Mouse (Mus musculus) activated CD4-positive, CD25-positive, alpha-beta regulatory T cell, adult 4 months (primary cell): ENCODE measurements around the gene Ednra. TPM values are rescaled to one million over a fixed set of nuclear protein-coding genes. Genes with fewer than 3 reads are reported as not detected.

ENCODE experiments used
- ATAC-seq: one replicate; pipeline ENCODE4 v1.8.0; 2017
- polyA plus RNA-seq, 2 experiments: library from polyadenylated mRNA; unstranded; fragments of 100-300 nt; shearing (Covaris generic); gene quantifications; one replicate each; pipeline ENCODE4 v1.2.1; 2017

Ednra gene
- polyA plus RNA-seq: not detected

GRCm38 (mm10) chr8:77724046-77724930 lies at the start of gene Ednra:
TSS of gene Ednra (minus strand) at chr8:77724464.
- ATAC-seq: no peak

- no peak for ATAC-seq
Measured at GRCm38 (mm10) chr8:77773831-77774230, 49.6 kb upstream of the Ednra start.

- no peak for ATAC-seq
Measured at GRCm38 (mm10) chr8:77773256-77773655, 49.0 kb upstream of the Ednra start.

- ATAC-seq: no peak
Measured at GRCm38 (mm10) chr8:77772210-77772886, 48.1 kb upstream of the Ednra start.

- no peak for ATAC-seq
Measured at GRCm38 (mm10) chr8:77770966-77771365, 46.7 kb upstream of the Ednra start.

GRCm38 (mm10) chr8:77768916-77769315 lies 44.7 kb upstream of the Ednra start:
- ATAC-seq: no peak

- ATAC-seq: no peak
Measured at GRCm38 (mm10) chr8:77764253-77764652, 40.0 kb upstream of the Ednra start.

- ATAC-seq: no peak
Measured at GRCm38 (mm10) chr8:77762967-77763366, 38.7 kb upstream of the Ednra start.

- no peak for ATAC-seq
Measured at GRCm38 (mm10) chr8:77755441-77755840, 31.2 kb upstream of the Ednra start.

GRCm38 (mm10) chr8:77753796-77754195 lies 29.5 kb upstream of the Ednra start:
- no peak for ATAC-seq

- no peak for ATAC-seq
Measured at GRCm38 (mm10) chr8:77752041-77752440, 27.8 kb upstream of the Ednra start.

- ATAC-seq: no peak
Measured at GRCm38 (mm10) chr8:77750407-77750806, 26.1 kb upstream of the Ednra start.

- ATAC-seq: no peak
Measured at GRCm38 (mm10) chr8:77744476-77744875, 20.2 kb upstream of the Ednra start.

- no peak for ATAC-seq
Measured at GRCm38 (mm10) chr8:77742395-77742794, 18.1 kb upstream of the Ednra start.

- no peak for ATAC-seq
Measured at GRCm38 (mm10) chr8:77741050-77741777, 16.9 kb upstream of the Ednra start.

- no peak for ATAC-seq
Measured at GRCm38 (mm10) chr8:77738419-77738818, 14.2 kb upstream of the Ednra start.

- ATAC-seq: no peak
Measured at GRCm38 (mm10) chr8:77737327-77737726, 13.1 kb upstream of the Ednra start.

- no peak for ATAC-seq
Measured at GRCm38 (mm10) chr8:77733792-77734191, 9.5 kb upstream of the Ednra start.

- ATAC-seq: no peak
Measured at GRCm38 (mm10) chr8:77732964-77733363, 8.7 kb upstream of the Ednra start.

- no peak for ATAC-seq
Measured at GRCm38 (mm10) chr8:77725406-77725805, 1.1 kb upstream of the Ednra start.

- no peak for ATAC-seq
Measured at GRCm38 (mm10) chr8:77723534-77724045, 674 bp downstream of the Ednra start.

GRCm38 (mm10) chr8:77723018-77723417 lies 1.2 kb downstream of the Ednra start:
- ATAC-seq: no peak

- ATAC-seq: no peak
Measured at GRCm38 (mm10) chr8:77718933-77719332, 5.3 kb downstream of the Ednra start.
